Mouse (Mus musculus): ENCODE measurements around the gene Zmat5. TPM values are rescaled to one million over a fixed set of nuclear protein-coding genes. Genes with fewer than 3 reads are reported as not detected.

The Zmat5 gene
- polyA plus RNA-seq, 1 experiment = 31.9 TPM

DNA sequence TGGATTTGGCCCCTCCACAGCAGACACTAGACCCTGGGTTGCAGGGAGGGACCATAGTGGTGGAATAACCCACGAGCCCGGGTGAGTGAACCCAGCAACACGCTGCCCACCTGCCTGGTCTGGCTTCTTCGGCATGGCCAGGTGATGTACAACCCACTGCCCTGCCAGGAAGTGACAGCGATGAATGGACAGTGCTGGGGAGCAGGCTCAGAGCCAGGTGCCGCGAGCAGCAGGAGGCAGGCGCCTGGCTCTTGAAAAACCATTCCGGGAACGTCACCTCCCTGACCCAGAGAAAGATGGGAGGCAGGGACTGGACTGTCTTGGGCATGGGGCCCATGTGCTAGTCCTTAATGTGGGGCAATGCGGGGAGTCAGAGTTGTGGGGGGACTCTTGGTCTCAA lies 50.4 kb downstream of the Zmat5 start:
- H3K27ac ChIP-seq (ENCODE audit: insufficient read depth, low read length) = no peak overlapping the region
- 83% methylated on average over 11 of the region's 11 CpGs for WGBS
- H3K4me3 ChIP-seq (ENCODE audit: extremely low read depth, insufficient read depth, insufficient read length) = no peak overlapping the region
- TF ChIP-seq CTCF (IDR thresholded peaks at IDR 0.05; ENCODE audit: extremely low read depth, insufficient read depth, insufficient read length, insufficient replicate concordance) (no peak), POLR2A (IDR thresholded peaks at IDR 0.05; ENCODE audit: low read depth, low read length) (no peak)
- H3K36me3 ChIP-seq (ENCODE audit: control insufficient read depth, insufficient read depth, low read length) = no peaks in the 10 kb centered on the region
- H3K27me3 ChIP-seq (ENCODE audit: control insufficient read depth, insufficient read depth, low read length) = peaks cover 4% of the 10 kb centered on the region; the same call in 1 of the 2 replicates
- DNase-seq (ENCODE audit: low read depth in 1 of 2, low spot score in 2 of 2) = no peak
- H3K4me1 ChIP-seq (ENCODE audit: control insufficient read depth, insufficient read depth, insufficient read length) = no peaks in the 10 kb centered on the region

DNA sequence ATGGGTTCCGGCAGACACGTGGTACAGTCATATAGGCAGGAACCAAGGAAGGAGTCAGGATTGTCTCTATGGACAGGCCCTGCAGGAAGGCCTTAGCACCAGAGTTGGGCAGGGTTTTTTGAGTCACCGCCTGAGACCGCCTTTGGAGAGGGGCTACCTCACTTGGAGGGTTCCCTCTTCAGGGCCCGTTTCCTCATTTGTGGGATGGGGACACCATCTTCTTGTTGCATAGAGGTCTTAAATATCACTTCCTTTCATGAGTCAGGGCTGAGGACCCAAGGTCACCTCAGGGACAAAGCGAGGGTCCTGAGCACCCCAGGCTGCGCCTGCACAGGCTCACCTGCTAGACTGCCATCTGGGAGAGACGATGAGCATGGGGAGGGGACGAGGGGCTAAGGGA lies 52.0 kb downstream of the Zmat5 start:
- WGBS = 79% methylated on average over 9 of the region's 9 CpGs
- no peaks in the 10 kb centered on the region for H3K4me1 ChIP-seq (ENCODE audit: control insufficient read depth, insufficient read depth, insufficient read length)
- DNase-seq (ENCODE audit: low read depth in 1 of 2, low spot score in 2 of 2) = no peak
- H3K36me3 ChIP-seq (ENCODE audit: control insufficient read depth, insufficient read depth, low read length) = no peaks in the 10 kb centered on the region
- H3K27me3 ChIP-seq (ENCODE audit: control insufficient read depth, insufficient read depth, low read length) = no peaks in the 10 kb centered on the region
- no peak for TF ChIP-seq POLR2A (IDR thresholded peaks at IDR 0.05; ENCODE audit: low read depth, low read length)
- TF ChIP-seq CTCF (IDR thresholded peaks at IDR 0.05; ENCODE audit: extremely low read depth, insufficient read depth, insufficient read length, insufficient replicate concordance) = no peak
- no peak overlapping the region for H3K4me3 ChIP-seq (ENCODE audit: extremely low read depth, insufficient read depth, insufficient read length)
- no peak overlapping the region for H3K27ac ChIP-seq (ENCODE audit: insufficient read depth, low read length)

- H3K27me3 ChIP-seq (ENCODE audit: control insufficient read depth, insufficient read depth, low read length) = no peaks in the 10 kb centered on the region
- TF ChIP-seq POLR2A (IDR thresholded peaks at IDR 0.05; ENCODE audit: low read depth, low read length) (no peak), CTCF (IDR thresholded peaks at IDR 0.05; ENCODE audit: extremely low read depth, insufficient read depth, insufficient read length, insufficient replicate concordance) (no peak)
- H3K27ac ChIP-seq (ENCODE audit: insufficient read depth, low read length) = no peak overlapping the region
- no peaks in the 10 kb centered on the region for H3K4me1 ChIP-seq (ENCODE audit: control insufficient read depth, insufficient read depth, insufficient read length)
- no peaks in the 10 kb centered on the region for H3K36me3 ChIP-seq (ENCODE audit: control insufficient read depth, insufficient read depth, low read length)
- 74% methylated on average over 11 of the region's 11 CpGs for WGBS
- H3K4me3 ChIP-seq (ENCODE audit: extremely low read depth, insufficient read depth, insufficient read length) = no peak overlapping the region
- DNase-seq (ENCODE audit: low read depth in 1 of 2, low spot score in 2 of 2) = no peak
These were observed 52.7 kb downstream of the Zmat5 start for GRCm38 (mm10) chr11:4756984-4757788.

DNA sequence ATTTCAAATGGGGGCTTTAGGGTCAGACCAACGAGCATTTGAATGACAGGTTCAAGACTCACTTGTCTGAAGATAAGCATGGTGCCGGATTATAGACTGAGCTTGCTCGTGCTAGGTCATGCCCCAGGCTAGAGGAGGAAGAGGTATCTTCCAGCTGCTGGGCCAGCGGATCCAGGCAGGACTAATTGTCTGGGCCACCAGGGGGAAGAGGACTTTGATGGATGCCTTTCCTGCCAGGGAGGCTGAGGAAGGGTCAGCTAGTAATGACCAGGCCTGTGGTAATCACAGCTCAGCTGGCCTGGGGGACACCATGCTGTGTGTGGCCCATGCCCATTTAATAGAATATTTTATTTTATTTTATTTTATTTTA lies 53.3 kb downstream of the Zmat5 start:
- 74% methylated on average over 4 of the region's 4 CpGs for WGBS
- no peaks in the 10 kb centered on the region for H3K4me1 ChIP-seq (ENCODE audit: control insufficient read depth, insufficient read depth, insufficient read length)
- no peak for DNase-seq (ENCODE audit: low read depth in 1 of 2, low spot score in 2 of 2)
- H3K36me3 ChIP-seq (ENCODE audit: control insufficient read depth, insufficient read depth, low read length) = no peaks in the 10 kb centered on the region
- no peak overlapping the region for H3K4me3 ChIP-seq (ENCODE audit: extremely low read depth, insufficient read depth, insufficient read length)
- TF ChIP-seq CTCF (IDR thresholded peaks at IDR 0.05; ENCODE audit: extremely low read depth, insufficient read depth, insufficient read length, insufficient replicate concordance) = no peak
- TF ChIP-seq POLR2A (IDR thresholded peaks at IDR 0.05; ENCODE audit: low read depth, low read length) = no peak
- no peaks in the 10 kb centered on the region for H3K27me3 ChIP-seq (ENCODE audit: control insufficient read depth, insufficient read depth, low read length)
- H3K27ac ChIP-seq (ENCODE audit: insufficient read depth, low read length) = no peak overlapping the region

DNA sequence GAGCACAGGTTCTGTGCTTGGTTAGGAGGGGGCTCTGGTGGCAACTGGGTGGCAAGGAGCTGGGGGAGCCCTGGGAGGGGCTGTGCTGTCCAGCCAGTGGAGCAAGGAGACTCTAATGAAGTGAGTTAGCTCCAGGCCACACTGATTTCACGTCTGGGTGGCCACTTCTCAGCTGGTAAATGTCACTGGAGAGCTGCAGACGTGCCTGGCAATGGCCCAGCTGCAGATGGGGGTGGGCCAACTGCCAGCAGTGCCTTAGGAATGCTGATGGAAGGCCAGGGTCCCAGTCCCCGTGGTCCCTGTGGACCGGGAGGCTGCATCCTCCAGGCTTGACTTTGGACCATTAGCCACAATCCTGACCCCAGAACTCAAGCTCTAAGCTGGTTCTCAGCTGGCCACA lies 56.0 kb downstream of the Zmat5 start:
- H3K27me3 ChIP-seq (ENCODE audit: control insufficient read depth, insufficient read depth, low read length) = no peaks in the 10 kb centered on the region
- no peak overlapping the region for H3K4me3 ChIP-seq (ENCODE audit: extremely low read depth, insufficient read depth, insufficient read length)
- no peaks in the 10 kb centered on the region for H3K36me3 ChIP-seq (ENCODE audit: control insufficient read depth, insufficient read depth, low read length)
- no peak for TF ChIP-seq POLR2A (IDR thresholded peaks at IDR 0.05; ENCODE audit: low read depth, low read length)
- TF ChIP-seq CTCF (IDR thresholded peaks at IDR 0.05; ENCODE audit: extremely low read depth, insufficient read depth, insufficient read length, insufficient replicate concordance) = no peak
- WGBS = 48% methylated on average over 4 of the region's 4 CpGs
- no peak for DNase-seq (ENCODE audit: low read depth in 1 of 2, low spot score in 2 of 2)
- no peak overlapping the region for H3K27ac ChIP-seq (ENCODE audit: insufficient read depth, low read length)
- H3K4me1 ChIP-seq (ENCODE audit: control insufficient read depth, insufficient read depth, insufficient read length) = no peaks in the 10 kb centered on the region

- Histone ChIP-seq H3K36me3 (ENCODE audit: control insufficient read depth, insufficient read depth, low read length) (no peaks in the 10 kb centered on the region), H3K27ac (ENCODE audit: insufficient read depth, low read length) (no peak overlapping the region), H3K4me3 (ENCODE audit: extremely low read depth, insufficient read depth, insufficient read length) (no peak overlapping the region), H3K27me3 (ENCODE audit: control insufficient read depth, insufficient read depth, low read length) (no peaks in the 10 kb centered on the region), H3K4me1 (ENCODE audit: control insufficient read depth, insufficient read depth, insufficient read length) (no peaks in the 10 kb centered on the region)
- TF ChIP-seq CTCF (IDR thresholded peaks at IDR 0.05; ENCODE audit: extremely low read depth, insufficient read depth, insufficient read length, insufficient replicate concordance) (no peak), POLR2A (IDR thresholded peaks at IDR 0.05; ENCODE audit: low read depth, low read length) (no peak)
- 52% methylated on average over 6 of the region's 6 CpGs for WGBS
- no peak for DNase-seq (ENCODE audit: low read depth in 1 of 2, low spot score in 2 of 2)
These were observed 57.5 kb downstream of the Zmat5 start for GRCm38 (mm10) chr11:4761991-4762390.

GRCm38 (mm10) chr11:4762511-4762910 lies 58.0 kb downstream of the Zmat5 start:
- DNase-seq (ENCODE audit: low read depth in 1 of 2, low spot score in 2 of 2) = no peak
- Histone ChIP-seq H3K27me3 (ENCODE audit: control insufficient read depth, insufficient read depth, low read length) (no peaks in the 10 kb centered on the region), H3K27ac (ENCODE audit: insufficient read depth, low read length) (no peak overlapping the region), H3K4me1 (ENCODE audit: control insufficient read depth, insufficient read depth, insufficient read length) (no peaks in the 10 kb centered on the region), H3K4me3 (ENCODE audit: extremely low read depth, insufficient read depth, insufficient read length) (no peak overlapping the region), H3K36me3 (ENCODE audit: control insufficient read depth, insufficient read depth, low read length) (no peaks in the 10 kb centered on the region)
- TF ChIP-seq POLR2A (IDR thresholded peaks at IDR 0.05; ENCODE audit: low read depth, low read length) (no peak), CTCF (IDR thresholded peaks at IDR 0.05; ENCODE audit: extremely low read depth, insufficient read depth, insufficient read length, insufficient replicate concordance) (no peak)
- WGBS = 31% methylated on average over 2 of the region's 2 CpGs
